Mouse (Mus musculus) thymus, adult 2 months (tissue): ENCODE results near the gene Gm7849. TPM values are rescaled to one million over a fixed set of nuclear protein-coding genes. Genes with fewer than 3 reads are reported as not detected.
"Not testable (repeated sequence)": the region's sequence is repeated elsewhere in the genome, so short reads cannot be mapped to it uniquely, and the experiment has no call there.

Experiments
- DNase-seq: peaks from one replicate; pipeline ENCODE4 v3.0.0; 2021
- H3K27ac ChIP-seq: fragments of 200-500 bp; 2 replicates; pipeline ENCODE4 v1.5.1; 2012; ENCODE audit warnings: low read length, control low read depth; ENCODE audit not compliant: control insufficient read depth, insufficient read depth
- H3K27me3 ChIP-seq: fragments of 200-500 bp; 2 replicates; pipeline ENCODE4 v1.6.1; 2012; ENCODE audit warnings: mild to moderate bottlenecking, low read length, moderate library complexity, mixed read lengths; ENCODE audit not compliant: control insufficient read depth, insufficient read depth
- H3K36me3 ChIP-seq: fragments of 200-500 bp; 2 replicates; pipeline ENCODE4 v1.6.1; 2012; ENCODE audit warnings: mild to moderate bottlenecking, low read length, moderate library complexity; ENCODE audit not compliant: control insufficient read depth, insufficient read depth
- H3K4me1 ChIP-seq: fragments of 200-500 bp; replicated peaks from 2 replicates; pipeline ENCODE4 v1.6.1; 2012; ENCODE audit warnings: low read length; ENCODE audit not compliant: control insufficient read depth, insufficient read depth
- H3K4me3 ChIP-seq: fragments of 200-500 bp; 2 replicates; pipeline ENCODE4 v1.5.1; 2012; ENCODE audit warnings: mild to moderate bottlenecking, low read length, control low read depth, moderate library complexity; ENCODE audit not compliant: control insufficient read depth, insufficient read depth
- WGBS: fragments of 180-500 bp; shearing (Covaris S2); methylation state at CpG from one replicate; pipeline ENCODE4 v1.1.7; 2018; 5-methylcytosine and 5-hydroxymethylcytosine counted together
- polyA plus RNA-seq: library from polyadenylated mRNA; depleted of rRNA; stranded (reverse); fragments of >200 nt; gene quantifications from 2 replicates; pipeline ENCODE4 v1.2.3, GENCODE M21; 2012; rRNA removed

Gene Gm7849
- 0.39 TPM in 1 of 2 replicates, not detected in the other for polyA plus RNA-seq

DNA sequence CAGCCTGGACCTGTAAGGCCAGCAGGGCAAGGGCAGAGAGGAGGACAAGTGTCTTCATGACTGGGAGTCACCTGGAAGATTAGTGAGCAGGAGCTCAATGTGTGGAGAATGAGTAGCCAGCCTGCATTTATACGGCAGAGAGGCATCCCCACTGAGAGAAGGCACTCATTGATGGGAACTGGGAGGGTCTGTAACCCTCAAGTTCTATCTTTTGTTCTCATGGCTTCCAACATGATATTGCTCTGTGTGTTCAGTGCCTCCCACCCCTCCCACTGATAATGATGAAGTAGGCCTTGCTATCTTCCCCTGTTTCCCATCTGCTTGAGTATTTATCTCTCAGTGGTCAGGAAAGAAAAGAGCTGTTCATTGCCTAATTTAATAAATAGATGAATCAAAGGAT lies at the start of gene Gm7849:
Gene Gm7849, minus strand, starts transcription at position 101 of the 400 bp plus-strand sequence.
- not testable (repeated sequence) for H3K36me3 ChIP-seq, H3K4me1 ChIP-seq, H3K4me3 ChIP-seq, H3K27ac ChIP-seq, DNase-seq, H3K27me3 ChIP-seq
- WGBS: no CpG with 5 or more reads among the region's 1 CpGs

DNA sequence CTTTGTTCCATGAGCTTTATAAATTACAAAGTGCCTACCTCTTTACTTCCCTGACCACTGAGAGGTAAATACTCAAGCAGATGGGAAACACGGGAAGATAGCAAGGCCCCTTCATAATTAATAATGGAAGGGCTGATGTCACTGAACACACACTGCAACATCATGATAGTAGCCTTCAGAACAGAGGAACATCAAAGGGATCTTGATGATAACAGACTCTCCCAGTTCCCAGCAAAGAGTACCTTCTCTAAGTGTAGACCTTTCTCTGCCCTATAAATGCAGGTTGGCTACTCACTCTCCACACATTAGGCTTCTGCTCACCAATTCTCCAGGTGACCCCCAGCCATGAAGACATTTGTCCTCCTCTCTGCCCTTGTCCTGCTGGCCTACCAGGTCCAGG lies 29.2 kb downstream of the Gm7849 start, which contains the start of gene Defa36:
Gene Defa36, plus strand, starts transcription at position 301 of the 400 bp plus-strand sequence.
- not testable (repeated sequence) for H3K4me3 ChIP-seq

More for the DNA sequence above, 29.2 kb downstream of the Gm7849 start, which contains the start of gene Defa36:
- WGBS: no CpG with 5 or more reads among the region's 1 CpGs
- H3K27me3 ChIP-seq, H3K27ac ChIP-seq, H3K36me3 ChIP-seq, DNase-seq, H3K4me1 ChIP-seq: not testable (repeated sequence)

Other genes starting within 250 kb of the Gm7849 start
- gene Gm15292, start 206.8 kb downstream of the Gm7849 start, polyA plus RNA-seq: not detected in 2 replicates
- gene Defa27, start 141.0 kb downstream of the Gm7849 start, polyA plus RNA-seq: not detected in 2 replicates
- 0.62 TPM in 1 of 2 replicates, not detected in the other for gene Defa29, start 129.5 kb downstream of the Gm7849 start, polyA plus RNA-seq
- gene Defa2, start 78.0 kb downstream of the Gm7849 start, polyA plus RNA-seq: not detected in 2 replicates
- gene Defa33, start 64.7 kb downstream of the Gm7849 start, polyA plus RNA-seq: not detected in 2 replicates
- gene Defa36, start 29.1 kb downstream of the Gm7849 start, polyA plus RNA-seq: not detected in 2 replicates
- not detected in 2 replicates for gene Defa20, start 52.7 kb upstream of the Gm7849 start, polyA plus RNA-seq
- not detected in 2 replicates for gene Defa32, start 72.5 kb upstream of the Gm7849 start, polyA plus RNA-seq
- gene Defa37, start 108.8 kb upstream of the Gm7849 start, polyA plus RNA-seq: not detected in 2 replicates
- gene Defa28, start 126.4 kb upstream of the Gm7849 start, polyA plus RNA-seq: not detected in 2 replicates
- not detected in 2 replicates for gene Gm7861, start 137.9 kb upstream of the Gm7849 start, polyA plus RNA-seq
- gene Defa26, start 161.6 kb upstream of the Gm7849 start, polyA plus RNA-seq: not detected in 2 replicates
- gene Defa17, start 199.2 kb upstream of the Gm7849 start, polyA plus RNA-seq: not detected in 2 replicates
- gene Defa34, start 209.2 kb upstream of the Gm7849 start, polyA plus RNA-seq: not detected in 2 replicates
- 0.36 TPM in 1 of 2 replicates, not detected in the other for gene AY761184, start 247.1 kb upstream of the Gm7849 start, polyA plus RNA-seq